Mouse (Mus musculus): ENCODE data around the gene Ccnt1. TPM values are rescaled to one million over a fixed set of nuclear protein-coding genes. Genes with fewer than 3 reads are reported as not detected.
"Not testable (repeated sequence)": the region's sequence is repeated elsewhere in the genome, so short reads cannot be mapped to it uniquely, and the experiment has no call there.

The Ccnt1 gene
- polyA plus RNA-seq, 1 experiment from 2014 or later = 61.2 TPM

DNA sequence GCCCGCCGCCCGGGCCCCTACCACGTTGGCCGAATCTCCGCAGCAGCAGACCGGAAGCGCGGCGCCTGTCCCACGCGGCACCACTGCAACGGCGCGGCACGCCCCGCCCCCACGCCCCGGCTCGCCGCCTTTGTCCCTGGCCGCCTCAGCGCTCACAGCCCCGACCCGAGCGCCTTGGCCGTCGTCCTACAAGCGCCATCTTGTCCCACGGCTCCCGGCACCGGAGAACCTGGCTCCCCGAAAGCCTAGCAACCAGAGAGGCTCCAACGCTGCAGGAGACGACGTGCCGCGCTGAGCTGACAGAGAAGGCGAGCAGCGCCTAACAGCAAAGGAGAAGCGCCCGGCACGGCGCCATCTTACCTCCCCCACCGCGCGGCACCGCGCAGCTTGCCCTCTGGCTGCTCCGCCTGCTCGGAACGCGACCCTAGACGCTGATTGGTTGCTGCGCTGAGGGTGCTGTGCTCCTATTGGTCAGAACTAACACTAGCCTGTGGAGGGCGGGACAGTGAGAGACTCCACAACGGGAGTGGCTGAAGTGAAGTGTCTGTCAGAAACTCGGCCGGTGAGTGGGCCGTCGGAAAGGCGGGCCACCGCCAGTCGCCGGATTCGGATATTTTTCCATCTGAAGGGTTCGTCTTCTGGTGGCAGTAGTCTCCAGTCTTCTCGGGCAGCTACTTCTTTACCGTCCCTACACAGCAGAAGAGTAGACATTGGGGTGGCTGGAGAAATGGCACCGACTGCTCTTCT, 36.7 kb downstream of the Ccnt1 start, which contains the start of gene Kansl2:
TSS of gene Kansl2 (minus strand) at position 384 of the 747 bp plus-strand sequence.
- H3K4me3 ChIP-seq (replicated peaks) = peak within 1 kb of the TSS; percentile 78
- peak; percentile 100 for ATAC-seq (ENCODE audit: low FRiP score)
- H3K4me1 ChIP-seq = peaks cover 23% of the 10 kb centered on the region
- no peaks in the 10 kb centered on the region for H3K27me3 ChIP-seq
- peaks cover 33% of the 10 kb centered on the region for H3K36me3 ChIP-seq (replicated peaks)
- WGBS = under 1% methylated on average over 69 of the region's 70 CpGs
- H3K9ac ChIP-seq = peak within 1 kb of the TSS; percentile 93
- no peaks in the 10 kb centered on the region for H3K9me3 ChIP-seq
- H3K4me2 ChIP-seq = peak within 1 kb of the TSS; percentile 82
- H3K27ac ChIP-seq = peak within 1 kb of the TSS; percentile 99

DNA sequence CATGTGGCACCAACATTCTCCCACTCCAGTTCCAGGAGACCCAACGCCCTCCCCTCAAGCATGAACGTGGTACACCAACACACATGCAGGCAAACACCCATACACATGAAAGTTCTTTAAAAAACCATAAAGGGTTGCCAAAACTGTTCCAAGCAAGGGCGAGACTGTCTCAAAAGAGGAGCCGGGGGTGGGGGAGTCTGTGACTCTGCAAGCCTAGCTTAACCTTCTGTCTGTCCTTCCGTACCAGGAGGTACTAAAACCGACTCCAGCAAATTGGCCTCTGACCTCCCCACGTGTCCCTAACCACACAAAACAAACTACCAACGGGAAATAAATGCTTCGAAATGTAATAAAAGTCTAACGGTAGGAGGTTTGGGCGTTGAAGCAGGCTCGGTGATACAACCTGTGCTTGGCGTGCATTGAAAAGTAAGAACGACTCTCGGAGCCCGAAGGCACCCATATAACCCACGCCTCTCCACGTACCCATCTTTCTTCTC, 37.6 kb downstream of the Ccnt1 start:
- H3K4me3 ChIP-seq (replicated peaks) = peak overlapping the region; percentile 78
- peak overlapping the region; percentile 82 for H3K4me2 ChIP-seq
- peaks cover 23% of the 10 kb centered on the region for H3K4me1 ChIP-seq
- peaks cover 40% of the 10 kb centered on the region for H3K36me3 ChIP-seq (replicated peaks)
- no peaks in the 10 kb centered on the region for H3K27me3 ChIP-seq
- H3K9me3 ChIP-seq = no peaks in the 10 kb centered on the region
- WGBS = under 1% methylated on average over 18 of the region's 18 CpGs
- H3K27ac ChIP-seq = no peak overlapping the region
- peak overlapping the region; percentile 93 for H3K9ac ChIP-seq
- no peak for ATAC-seq (ENCODE audit: low FRiP score)

DNA sequence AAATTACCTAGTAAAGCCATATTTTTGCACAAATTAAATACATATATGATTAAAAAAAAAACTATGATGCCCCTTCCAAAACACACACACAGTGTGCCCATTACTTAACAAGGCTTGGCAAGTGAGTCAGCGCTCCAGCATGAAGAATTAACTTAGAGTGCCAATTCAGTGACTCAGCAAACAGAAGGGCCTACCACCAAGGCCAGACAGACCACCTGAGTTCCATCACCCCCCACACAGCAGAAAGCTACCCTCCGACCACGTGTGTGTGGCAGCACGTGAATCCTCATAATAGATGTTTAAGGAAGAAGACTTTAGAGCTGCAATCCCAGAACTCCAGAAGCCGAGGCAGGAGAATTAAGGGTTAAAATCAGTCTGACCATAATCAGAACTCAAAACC, 38.4 kb downstream of the Ccnt1 start:
- WGBS = 50% methylated on average over 5 of the region's 5 CpGs
- Histone ChIP-seq H3K9ac (peak overlapping the region; percentile 93), H3K4me2 (peak overlapping the region; percentile 82), H3K4me1 (peaks cover 23% of the 10 kb centered on the region), H3K27me3 (no peaks in the 10 kb centered on the region), H3K36me3 (replicated peaks) (peaks cover 46% of the 10 kb centered on the region), H3K4me3 (replicated peaks) (peak overlapping the region; percentile 78), H3K9me3 (no peaks in the 10 kb centered on the region), H3K27ac (no peak overlapping the region)
- ATAC-seq (ENCODE audit: low FRiP score) = no peak

DNA sequence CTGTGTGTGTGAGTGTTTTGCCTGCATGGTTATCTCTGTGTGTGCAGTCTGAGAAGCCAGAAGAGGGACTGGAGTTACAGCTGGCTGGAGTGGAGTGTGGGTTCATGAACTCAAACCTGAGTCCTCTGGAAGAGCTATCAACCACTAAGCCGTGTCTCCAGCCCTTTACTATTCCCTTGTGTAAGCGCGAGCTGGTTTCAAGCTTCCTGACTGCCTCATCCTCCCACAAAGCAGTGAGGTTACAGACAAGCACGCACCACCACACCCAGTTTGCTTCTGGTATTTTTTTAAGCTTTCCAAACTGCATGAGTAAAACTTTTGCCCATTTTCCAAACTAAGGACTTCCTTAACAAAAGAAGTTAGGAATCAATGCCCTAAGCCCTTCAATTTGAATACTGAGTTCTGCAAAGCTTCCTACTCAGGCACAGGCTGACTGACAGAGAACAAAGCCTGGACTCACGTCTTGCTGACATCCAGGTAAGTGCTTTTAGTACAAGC, 42.6 kb downstream of the Ccnt1 start:
- no peak overlapping the region for H3K4me2 ChIP-seq
- no peak overlapping the region for H3K4me3 ChIP-seq (replicated peaks)
- 82% methylated on average over 5 of the region's 5 CpGs for WGBS
- H3K4me1 ChIP-seq = peaks cover 20% of the 10 kb centered on the region
- peaks cover 86% of the 10 kb centered on the region for H3K36me3 ChIP-seq (replicated peaks)
- no peak overlapping the region for H3K9ac ChIP-seq
- H3K27me3 ChIP-seq = no peaks in the 10 kb centered on the region
- H3K9me3 ChIP-seq = no peaks in the 10 kb centered on the region
- ATAC-seq (ENCODE audit: low FRiP score) = no peak
- no peak overlapping the region for H3K27ac ChIP-seq

DNA sequence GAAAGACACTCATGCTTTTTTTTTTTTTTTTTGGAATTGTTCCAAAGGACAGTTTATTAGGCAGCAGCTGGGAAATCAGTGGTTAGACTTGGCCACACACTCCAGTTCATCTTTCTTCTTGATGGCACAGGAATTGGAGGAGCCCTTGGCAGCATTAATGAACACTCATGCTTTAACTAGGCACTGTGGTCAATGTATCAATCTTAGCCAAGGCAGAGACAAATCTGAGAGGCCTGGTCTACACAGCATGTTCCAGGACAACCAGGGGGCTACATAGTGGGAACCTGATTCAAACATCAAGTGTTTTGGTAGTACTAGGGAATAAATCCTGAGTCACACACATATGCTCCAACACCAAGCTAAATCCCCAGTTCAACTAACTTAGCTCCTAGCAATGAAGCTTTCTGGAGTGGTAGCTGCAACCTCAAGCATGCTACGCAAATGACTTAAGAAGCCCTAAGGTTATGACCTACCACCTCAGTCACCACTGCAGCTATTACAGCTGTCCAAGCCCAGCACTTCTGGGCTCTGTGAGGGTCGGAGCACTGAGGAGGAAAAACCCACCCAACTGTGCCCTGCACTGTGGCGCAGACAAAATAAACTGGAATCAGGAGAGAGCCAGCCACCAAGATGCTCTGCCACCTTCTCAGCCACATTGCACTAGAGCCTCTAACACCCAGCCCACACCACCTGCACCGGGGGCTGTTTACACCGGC, 43.5 kb downstream of the Ccnt1 start:
- Histone ChIP-seq H3K4me2 (no peak overlapping the region), H3K36me3 (replicated peaks) (peaks cover 95% of the 10 kb centered on the region), H3K9ac (no peak overlapping the region), H3K4me3 (replicated peaks) (no peak overlapping the region), H3K27ac (no peak overlapping the region), H3K9me3 (no peaks in the 10 kb centered on the region), H3K27me3 (no peaks in the 10 kb centered on the region), H3K4me1 (peaks cover 12% of the 10 kb centered on the region)
- no peak for ATAC-seq (ENCODE audit: low FRiP score)
- WGBS = 98% methylated on average over 5 of the region's 5 CpGs

DNA sequence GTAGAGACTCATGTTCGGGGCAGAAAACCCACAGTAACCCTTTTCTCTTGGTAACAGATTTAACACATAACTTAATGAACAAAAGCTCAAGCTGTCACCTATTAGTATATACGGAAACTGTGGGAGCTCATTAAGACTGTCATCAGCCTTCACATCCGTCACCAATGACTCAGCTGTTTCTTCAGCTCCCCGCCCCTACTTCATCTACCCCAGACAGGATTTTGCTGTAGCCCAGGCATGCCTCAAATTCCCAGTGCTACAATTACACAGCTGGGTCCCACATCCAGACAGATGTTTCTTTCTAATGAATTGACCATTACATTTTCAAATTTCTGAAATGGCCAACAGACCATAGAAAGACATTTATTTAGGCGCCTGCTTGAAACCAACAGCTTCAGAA, 44.7 kb downstream of the Ccnt1 start:
- Histone ChIP-seq H3K4me2 (no peak overlapping the region), H3K36me3 (replicated peaks) (peaks cover 97% of the 10 kb centered on the region), H3K9ac (no peak overlapping the region), H3K27ac (no peak overlapping the region), H3K4me3 (replicated peaks) (no peak overlapping the region), H3K27me3 (no peaks in the 10 kb centered on the region), H3K9me3 (no peaks in the 10 kb centered on the region), H3K4me1 (peaks cover 3% of the 10 kb centered on the region; the same call in 1 of the 2 replicates)
- ATAC-seq (ENCODE audit: low FRiP score) = no peak
- 67% methylated on average over 5 of the region's 5 CpGs for WGBS

DNA sequence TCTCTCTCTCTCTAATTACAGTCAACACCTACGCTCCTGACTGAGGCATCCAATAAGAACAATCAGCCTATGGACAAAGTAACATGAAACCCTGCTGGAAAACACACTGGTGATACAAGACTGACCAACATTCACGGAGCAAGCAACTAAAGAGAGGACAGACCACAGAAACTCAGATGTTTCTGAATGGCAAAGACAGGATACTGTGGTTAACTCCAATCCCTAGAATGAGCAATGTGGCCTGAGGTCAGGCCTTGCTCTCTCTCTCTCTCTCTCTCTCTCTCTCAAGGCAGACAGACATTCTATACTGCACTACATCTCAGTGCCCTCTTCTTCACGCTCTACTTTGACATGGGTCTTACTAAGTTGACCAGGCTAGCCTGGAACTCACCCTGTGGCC, 49.5 kb downstream of the Ccnt1 start:
- WGBS = 97% methylated on average over 3 of the region's 3 CpGs
- Histone ChIP-seq H3K9me3 (no peaks in the 10 kb centered on the region), H3K9ac (no peak overlapping the region)

DNA sequence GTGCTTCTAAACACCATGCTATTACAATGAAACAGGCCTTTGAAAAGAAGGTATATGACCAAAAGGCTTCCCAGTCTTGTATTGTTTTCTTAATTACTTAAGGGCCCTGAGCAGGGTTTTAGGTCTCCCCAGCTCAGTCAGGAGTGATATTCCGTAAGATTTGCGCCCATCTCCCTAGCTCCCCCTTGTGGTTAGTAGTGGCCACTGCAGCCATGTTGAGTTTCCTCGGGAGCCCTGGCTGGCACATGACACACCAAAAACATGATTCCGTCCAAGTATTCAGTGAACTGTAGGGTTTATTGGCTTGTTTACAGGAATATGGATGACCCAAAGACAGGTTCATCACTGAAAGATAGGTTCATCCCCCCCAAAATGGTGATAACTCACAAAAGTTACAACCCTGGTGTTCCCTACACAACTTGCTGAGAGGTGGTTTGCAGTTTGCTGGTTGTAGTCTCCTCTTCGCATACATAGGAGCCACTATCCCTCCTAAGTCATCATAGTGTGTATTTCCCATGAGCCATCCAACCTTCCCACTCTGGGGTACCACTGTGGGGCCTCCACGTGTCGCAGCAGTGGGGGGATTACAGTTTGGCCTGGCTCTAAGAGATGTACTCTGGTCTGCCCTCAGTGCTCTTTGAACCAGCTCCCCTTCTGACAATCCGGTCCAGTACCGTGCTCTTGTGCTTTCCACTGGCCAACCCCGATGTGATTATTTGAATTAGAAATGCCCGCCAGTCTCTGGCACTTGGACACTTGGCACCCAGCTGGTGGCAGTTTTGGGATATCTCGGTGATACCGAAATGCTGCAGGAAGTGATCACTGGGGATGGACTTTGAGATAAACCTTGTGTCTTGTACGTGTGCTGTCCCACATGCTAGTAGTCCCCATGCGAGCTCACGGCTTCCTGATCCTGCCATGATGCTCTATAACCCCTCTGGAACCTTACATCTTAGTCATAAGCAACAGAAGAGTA, 53.1 kb downstream of the Ccnt1 start:
- Histone ChIP-seq H3K9me3 (no peaks in the 10 kb centered on the region), H3K4me1 (no peaks in the 10 kb centered on the region), H3K27me3 (no peaks in the 10 kb centered on the region), H3K4me3 (replicated peaks) (no peak overlapping the region), H3K9ac (no peak overlapping the region), H3K36me3 (replicated peaks) (peaks cover 44% of the 10 kb centered on the region), H3K27ac (no peak overlapping the region), H3K4me2 (no peak overlapping the region)
- WGBS = 75% methylated on average over 16 of the region's 16 CpGs
- no peak for ATAC-seq (ENCODE audit: low FRiP score)

More for the DNA sequence above, 49.5 kb downstream of the Ccnt1 start:
- no peak for ATAC-seq (ENCODE audit: low FRiP score)
- peaks cover 78% of the 10 kb centered on the region for H3K36me3 ChIP-seq (replicated peaks)
- no peaks in the 10 kb centered on the region for H3K4me1 ChIP-seq
- no peak overlapping the region for H3K4me2 ChIP-seq
- no peak overlapping the region for H3K27ac ChIP-seq
- no peaks in the 10 kb centered on the region for H3K27me3 ChIP-seq
- H3K4me3 ChIP-seq (replicated peaks) = no peak overlapping the region

DNA sequence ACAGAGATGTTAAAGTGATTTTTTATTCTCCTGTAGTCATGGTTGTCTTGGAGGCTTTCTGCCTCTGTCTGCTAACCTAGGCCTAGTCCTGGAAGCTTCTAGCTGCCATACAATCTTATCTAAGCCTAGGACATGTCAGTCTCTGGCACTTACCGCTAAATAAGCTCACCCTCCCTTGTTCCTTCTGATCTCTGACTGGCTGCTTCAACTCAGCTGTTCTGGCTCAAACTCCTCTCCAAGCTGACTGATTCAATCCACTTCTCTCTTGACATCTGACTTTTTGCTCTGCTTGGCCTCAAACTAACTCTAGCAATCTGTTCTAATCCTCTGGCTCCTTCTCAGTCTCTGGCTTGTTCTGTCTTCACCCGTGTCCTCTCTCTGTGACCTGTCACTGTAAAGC, 55.9 kb downstream of the Ccnt1 start:
- peaks cover 11% of the 10 kb centered on the region for H3K4me1 ChIP-seq
- H3K27me3 ChIP-seq; H3K4me3 ChIP-seq (replicated peaks); H3K9ac ChIP-seq; ATAC-seq (ENCODE audit: low FRiP score); H3K27ac ChIP-seq; H3K4me2 ChIP-seq; H3K9me3 ChIP-seq: not testable (repeated sequence)
- WGBS = 92% methylated on average over 2 of the region's 2 CpGs
- H3K36me3 ChIP-seq (replicated peaks) = peaks cover 15% of the 10 kb centered on the region

DNA sequence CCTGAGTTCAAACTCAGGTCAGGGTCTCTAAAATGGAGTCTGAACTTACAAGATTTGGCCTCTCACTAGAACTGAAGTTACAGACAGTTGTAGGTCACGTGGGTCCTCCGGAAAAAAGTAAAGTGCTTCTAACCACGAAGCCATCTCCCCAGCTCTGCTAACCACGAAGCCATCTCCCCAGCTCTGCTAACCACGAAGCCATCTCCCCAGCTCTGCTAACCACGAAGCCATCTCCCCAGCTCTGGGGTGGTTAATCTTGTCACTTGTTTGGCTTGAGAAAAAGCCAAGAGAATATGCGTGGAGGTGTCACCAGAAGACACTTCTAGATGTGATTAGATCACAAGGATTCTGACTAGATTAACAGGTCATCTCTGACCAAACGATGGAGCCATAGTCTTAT, 56.6 kb downstream of the Ccnt1 start:
- Histone ChIP-seq H3K36me3 (replicated peaks) (peaks cover 10% of the 10 kb centered on the region), H3K27me3 (no peaks in the 10 kb centered on the region), H3K4me3 (replicated peaks) (no peak overlapping the region), H3K9me3 (no peaks in the 10 kb centered on the region), H3K9ac (no peak overlapping the region), H3K4me1 (peaks cover 11% of the 10 kb centered on the region), H3K27ac (no peak overlapping the region), H3K4me2 (no peak overlapping the region)
- ATAC-seq (ENCODE audit: low FRiP score) = no peak
- 83% methylated on average over 8 of the region's 8 CpGs for WGBS

DNA sequence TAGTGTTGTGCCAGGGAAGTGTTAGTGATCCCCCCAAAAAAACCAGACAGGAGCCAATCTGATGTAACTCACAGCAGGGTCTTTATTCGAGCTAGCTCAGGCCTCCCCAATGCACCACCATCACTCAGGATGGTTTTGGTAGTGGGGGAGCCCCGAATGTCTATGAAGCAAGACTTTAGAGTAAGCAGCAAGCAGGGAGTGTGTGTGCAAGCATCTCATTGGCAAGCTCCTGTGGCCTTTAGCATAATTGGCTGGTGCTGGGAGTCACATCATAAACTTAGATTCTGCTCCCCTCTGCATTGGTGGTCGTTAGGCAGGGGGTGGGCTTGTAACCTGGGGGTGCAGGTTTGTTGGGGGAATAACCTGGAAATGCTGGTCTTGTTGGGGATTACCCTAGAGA, 57.0 kb downstream of the Ccnt1 start:
- not testable (repeated sequence) for H3K9me3 ChIP-seq; H3K9ac ChIP-seq; H3K4me2 ChIP-seq; ATAC-seq (ENCODE audit: low FRiP score); H3K27ac ChIP-seq; H3K27me3 ChIP-seq; H3K4me3 ChIP-seq (replicated peaks)
- peaks cover 10% of the 10 kb centered on the region for H3K36me3 ChIP-seq (replicated peaks)
- WGBS = 75% methylated on average over 3 of the region's 3 CpGs
- H3K4me1 ChIP-seq = peaks cover 11% of the 10 kb centered on the region

Measured in forebrain, embryonic 12.5 days (tissue).